Mouse (Mus musculus): ENCODE results near the gene Olfr731.

The Olfr731 gene

GRCm38 (mm10) chr14:50241766-50242165, at the start of gene Olfr731:
Gene Olfr731, minus strand, starts transcription at chr14:50241866.
- no peak for DNase-seq (ENCODE audit: low read depth, low spot score)

DNA sequence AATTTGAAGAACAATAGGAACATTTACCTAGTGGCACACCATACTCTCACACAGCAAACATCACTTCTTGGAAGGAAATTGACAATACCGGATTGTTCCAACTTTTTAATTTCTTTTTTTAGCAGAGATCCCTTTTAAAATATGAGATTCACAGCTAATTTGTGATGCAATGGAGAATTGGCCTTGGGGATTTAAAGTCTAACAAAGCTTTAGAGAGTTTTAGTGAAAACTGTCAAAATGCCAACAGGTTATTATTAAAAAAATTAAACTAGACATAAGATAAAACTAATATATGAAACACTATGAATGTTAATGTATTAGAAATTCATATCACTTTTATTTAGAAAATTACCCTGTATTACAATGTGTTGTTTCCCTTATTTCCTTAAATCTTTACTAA, 42.4 kb upstream of the Olfr731 start, which contains the start of gene Olfr732:
Olfr732 (minus strand) TSS at position 101 of the 400 bp plus-strand sequence.
- no peak for DNase-seq (ENCODE audit: low read depth, low spot score)

DNA sequence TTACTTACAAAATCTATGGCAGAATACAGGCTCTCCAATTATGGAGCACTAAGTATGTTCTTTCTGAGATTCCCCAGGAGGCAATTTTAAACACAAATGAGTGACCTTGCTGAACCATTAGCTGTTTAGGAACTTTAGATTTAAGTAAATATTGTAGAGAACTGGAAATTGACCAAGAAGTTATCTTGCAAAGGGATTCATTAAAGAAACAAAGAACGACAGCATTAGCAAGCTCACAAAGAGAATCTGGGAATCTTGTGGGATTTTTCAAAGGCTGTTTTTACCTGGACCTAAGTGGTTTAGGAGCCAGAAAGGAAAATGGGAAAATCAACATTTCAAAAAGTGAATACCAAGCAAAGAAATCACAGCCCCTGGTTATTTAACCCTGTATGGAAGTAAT, 53.6 kb downstream of the Olfr731 start, which contains the start of gene Olfr730:
Olfr730 (minus strand) TSS at position 101 of the 400 bp plus-strand sequence.
- DNase-seq (ENCODE audit: low read depth, low spot score), result no peak
